Mouse (Mus musculus) heart, embryonic 13.5 days (tissue): ENCODE results near the gene Ubr4. TPM values are rescaled to one million over a fixed set of nuclear protein-coding genes. Genes with fewer than 3 reads are reported as not detected.

Experiments used
- ATAC-seq: fragments of 200-750 bp; cut with Nextera tagmentation; 2 replicates; pipeline ENCODE4 v1.8.0; 2017; ENCODE audit warnings: moderate TSS enrichment; ENCODE audit not compliant: insufficient number of reproducible peaks, low FRiP score, low TSS enrichment; ENCODE audit errors: extremely low read depth
- H3K27ac ChIP-seq: fragments of 300-500 bp; sonication (generic); replicated peaks from 2 replicates; pipeline ENCODE4 v1.5.1; 2015; ENCODE audit warnings: moderate library complexity, mild to moderate bottlenecking, inconsistent platforms
- H3K27me3 ChIP-seq: fragments of 300-500 bp; sonication (generic); replicated peaks from 2 replicates; pipeline ENCODE4 v1.6.1; 2015; ENCODE audit warnings: mild to moderate bottlenecking, inconsistent platforms
- H3K36me3 ChIP-seq: fragments of 300-500 bp; sonication (generic); 2 replicates; pipeline ENCODE4 v1.6.1; 2015; ENCODE audit warnings: mild to moderate bottlenecking, inconsistent platforms
- H3K4me1 ChIP-seq: fragments of 300-500 bp; sonication (generic); 2 replicates; pipeline ENCODE4 v1.6.1; 2015; ENCODE audit warnings: inconsistent platforms
- H3K4me2 ChIP-seq: fragments of 300-500 bp; sonication (generic); 2 replicates; pipeline ENCODE4 v1.6.1; 2015; ENCODE audit warnings: inconsistent platforms, mild to moderate bottlenecking, moderate library complexity
- H3K4me3 ChIP-seq: fragments of 300-500 bp; sonication (generic); 2 replicates; pipeline ENCODE4 v1.5.1; 2015; ENCODE audit warnings: moderate library complexity, mild to moderate bottlenecking, inconsistent platforms
- H3K9ac ChIP-seq: fragments of 300-500 bp; sonication (generic); 2 replicates; pipeline ENCODE4 v1.6.1; 2015; ENCODE audit warnings: inconsistent platforms, mild to moderate bottlenecking, moderate library complexity
- H3K9me3 ChIP-seq: fragments of 300-500 bp; sonication (generic); 2 replicates; pipeline ENCODE4 v1.6.1; 2016; ENCODE audit warnings: inconsistent platforms
- WGBS: fragments of 180-500 bp; shearing (Covaris S2); methylation state at CpG from one replicate; pipeline ENCODE4 v1.1.7; 2015; ENCODE audit warnings: mixed read lengths; 5-methylcytosine and 5-hydroxymethylcytosine counted together
- polyA plus RNA-seq: library from polyadenylated mRNA; unstranded; fragments of >200 nt; fragmentation: Nextera tagmentation; extraction: Ambion mirVana; gene quantifications from 2 replicates; pipeline ENCODE4 v1.2.1, GENCODE M21; 2015

The Ubr4 gene
- polyA plus RNA-seq, 1 experiment from 2014 or later, result 53.4 TPM

DNA sequence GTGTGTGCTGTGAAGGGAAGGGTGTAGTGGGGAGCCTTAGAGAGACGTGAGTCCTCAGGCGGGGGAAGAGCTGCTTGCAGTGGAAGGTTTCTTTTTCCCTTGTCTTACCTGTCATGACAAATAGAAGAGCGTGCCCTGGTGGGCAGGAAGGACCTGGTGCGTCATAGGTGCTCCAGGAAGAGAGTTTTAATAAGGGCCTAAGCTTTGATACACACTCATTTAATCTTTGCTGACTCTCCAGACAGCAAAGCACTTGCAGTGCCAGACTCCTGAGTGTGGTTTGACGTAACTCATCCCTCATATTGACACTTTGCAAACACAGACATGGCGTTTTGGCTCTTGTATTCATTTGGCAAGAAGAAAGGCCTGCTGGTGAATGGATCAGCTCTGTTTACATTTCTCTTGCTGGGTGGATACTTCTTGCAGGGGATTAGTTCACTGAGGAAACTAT lies 34.5 kb downstream of the Ubr4 start:
- H3K27ac ChIP-seq, result peak overlapping the region; percentile 24
- H3K36me3 ChIP-seq, result peaks cover 25% of the 10 kb centered on the region
- WGBS, result 45% methylated on average over 6 of the region's 6 CpGs
- H3K4me3 ChIP-seq, result no peak overlapping the region
- 0 out of 2 replicates have a peak overlapping the region, but pooled peaks have one; percentile 6 for H3K4me2 ChIP-seq
- H3K9me3 ChIP-seq, result no peaks in the 10 kb centered on the region
- peaks cover 80% of the 10 kb centered on the region for H3K4me1 ChIP-seq
- peak overlapping the region; percentile 3 for H3K9ac ChIP-seq
- ATAC-seq, result no peak
- H3K27me3 ChIP-seq, result no peaks in the 10 kb centered on the region

GRCm38 (mm10) chr4:139389557-139389956 lies 37.1 kb downstream of the Ubr4 start:
- WGBS, result 81% methylated on average over 4 of the region's 4 CpGs
- Histone ChIP-seq H3K4me1 (peaks cover 59% of the 10 kb centered on the region), H3K4me2 (no peak overlapping the region), H3K9ac (no peak overlapping the region), H3K4me3 (no peak overlapping the region), H3K27me3 (no peaks in the 10 kb centered on the region), H3K9me3 (no peaks in the 10 kb centered on the region), H3K27ac (no peak overlapping the region), H3K36me3 (peaks cover 49% of the 10 kb centered on the region)
- ATAC-seq, result no peak

GRCm38 (mm10) chr4:139395431-139395830 lies 43.0 kb downstream of the Ubr4 start:
- Histone ChIP-seq H3K4me3 (no peak overlapping the region), H3K9me3 (no peaks in the 10 kb centered on the region), H3K4me1 (peaks cover 15% of the 10 kb centered on the region), H3K4me2 (no peak overlapping the region), H3K9ac (0 out of 2 replicates have a peak overlapping the region, but pooled peaks have one; percentile 24), H3K27ac (no peak overlapping the region), H3K36me3 (peaks cover 94% of the 10 kb centered on the region), H3K27me3 (no peaks in the 10 kb centered on the region)
- 22% methylated on average over 2 of the region's 2 CpGs for WGBS
- ATAC-seq, result 0 out of 2 replicates have a peak, but pooled peaks have one; percentile 42

- peaks cover 97% of the 10 kb centered on the region for H3K36me3 ChIP-seq
- 89% methylated on average over 5 of the region's 5 CpGs for WGBS
- ATAC-seq, result no peak
- H3K9ac ChIP-seq, result no peak overlapping the region
- no peak overlapping the region for H3K4me3 ChIP-seq
- no peak overlapping the region for H3K27ac ChIP-seq
- H3K9me3 ChIP-seq, result no peaks in the 10 kb centered on the region
- H3K4me2 ChIP-seq, result no peak overlapping the region
- H3K27me3 ChIP-seq, result no peaks in the 10 kb centered on the region
- H3K4me1 ChIP-seq, result peaks cover 1% of the 10 kb centered on the region
Measured at GRCm38 (mm10) chr4:139400487-139400886, 48.1 kb downstream of the Ubr4 start.

- WGBS, result 78% methylated on average over 14 of the region's 14 CpGs
Measured at GRCm38 (mm10) chr4:139403214-139403613, 50.8 kb downstream of the Ubr4 start.

DNA sequence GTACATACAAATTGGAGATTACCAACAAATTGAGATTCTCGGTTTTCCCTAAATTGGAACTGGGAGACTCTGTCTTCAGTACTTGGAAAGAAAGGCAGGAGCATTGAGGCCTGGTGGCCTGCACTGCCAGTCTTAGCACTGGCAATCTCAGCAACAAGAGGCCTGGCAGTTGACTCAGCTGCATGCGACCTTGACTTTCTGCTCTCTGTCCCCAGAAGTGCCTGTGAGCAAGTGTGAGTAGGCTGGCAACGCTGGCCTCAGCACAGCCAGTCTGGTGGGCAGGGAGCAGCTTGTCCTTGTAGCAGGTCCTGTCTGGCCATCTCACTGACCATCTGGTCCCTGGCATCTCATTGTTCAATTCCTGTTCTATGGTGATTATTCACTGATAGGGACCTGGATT lies 58.9 kb downstream of the Ubr4 start:
- Histone ChIP-seq H3K36me3 (peaks cover 100% of the 10 kb centered on the region), H3K9ac (no peak overlapping the region), H3K4me2 (no peak overlapping the region), H3K27me3 (no peaks in the 10 kb centered on the region), H3K9me3 (no peaks in the 10 kb centered on the region), H3K4me3 (no peak overlapping the region), H3K4me1 (no peaks in the 10 kb centered on the region), H3K27ac (no peak overlapping the region)
- no peak for ATAC-seq
- WGBS, result 77% methylated on average over 3 of the region's 3 CpGs

More at GRCm38 (mm10) chr4:139403214-139403613, 50.8 kb downstream of the Ubr4 start:
- no peak overlapping the region for H3K4me3 ChIP-seq
- H3K9me3 ChIP-seq, result no peaks in the 10 kb centered on the region
- H3K36me3 ChIP-seq, result peaks cover 100% of the 10 kb centered on the region
- H3K4me1 ChIP-seq, result no peaks in the 10 kb centered on the region
- ATAC-seq, result no peak
- no peak overlapping the region for H3K27ac ChIP-seq
- H3K4me2 ChIP-seq, result no peak overlapping the region
- no peak overlapping the region for H3K9ac ChIP-seq
- no peaks in the 10 kb centered on the region for H3K27me3 ChIP-seq

GRCm38 (mm10) chr4:139417868-139418267 lies 65.5 kb downstream of the Ubr4 start:
- H3K27ac ChIP-seq, result no peak overlapping the region
- H3K27me3 ChIP-seq, result no peaks in the 10 kb centered on the region
- ATAC-seq, result no peak
- no peak overlapping the region for H3K4me3 ChIP-seq
- H3K4me1 ChIP-seq, result no peaks in the 10 kb centered on the region
- peaks cover 100% of the 10 kb centered on the region for H3K36me3 ChIP-seq
- WGBS, result 54% methylated on average over 1 of the region's 1 CpGs
- no peak overlapping the region for H3K9ac ChIP-seq
- no peaks in the 10 kb centered on the region for H3K9me3 ChIP-seq
- H3K4me2 ChIP-seq, result no peak overlapping the region

DNA sequence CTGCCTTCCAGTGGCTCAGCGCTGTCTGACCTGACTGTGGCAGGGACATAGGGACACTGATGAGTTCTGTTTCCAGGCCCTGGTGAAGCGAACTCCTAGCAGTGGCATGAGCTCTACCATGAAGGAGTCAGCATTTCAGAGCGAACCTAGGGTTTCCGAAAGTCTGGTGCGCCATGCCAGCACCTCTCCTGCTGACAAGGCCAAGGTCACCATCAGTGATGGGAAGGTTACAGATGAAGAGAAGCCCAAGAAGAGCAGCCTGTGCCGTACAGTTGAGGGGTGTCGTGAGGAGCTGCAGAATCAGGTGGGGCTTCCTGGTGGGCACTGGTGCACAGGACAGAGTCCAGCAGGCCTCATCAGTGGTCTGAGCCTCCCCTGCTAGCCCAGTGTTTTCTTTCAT lies 69.2 kb downstream of the Ubr4 start:
- Histone ChIP-seq H3K9me3 (no peaks in the 10 kb centered on the region), H3K27me3 (no peaks in the 10 kb centered on the region), H3K27ac (no peak overlapping the region), H3K4me1 (no peaks in the 10 kb centered on the region), H3K9ac (no peak overlapping the region), H3K36me3 (peaks cover 100% of the 10 kb centered on the region), H3K4me3 (no peak overlapping the region), H3K4me2 (no peak overlapping the region)
- WGBS, result 90% methylated on average over 7 of the region's 7 CpGs
- ATAC-seq, result no peak

DNA sequence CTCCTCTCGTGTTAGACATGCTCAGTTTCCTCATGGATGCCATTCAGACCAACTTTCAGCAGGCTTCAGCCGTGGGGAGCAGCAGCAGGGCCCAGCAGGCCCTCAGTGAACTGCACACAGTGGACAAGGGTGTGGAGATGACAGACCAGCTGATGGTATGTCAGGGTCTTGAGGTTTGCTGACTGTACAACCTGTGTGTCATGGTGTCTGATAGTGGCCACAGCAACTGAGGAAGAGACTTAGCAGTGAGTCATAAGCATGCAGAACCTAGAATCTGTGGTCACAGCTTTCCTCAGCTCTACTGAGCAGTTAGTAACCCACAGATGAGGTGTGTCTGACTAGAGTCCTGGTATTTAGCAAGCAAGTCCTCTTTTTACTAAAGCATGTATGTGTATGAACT lies 70.0 kb downstream of the Ubr4 start:
- Histone ChIP-seq H3K9me3 (no peaks in the 10 kb centered on the region), H3K36me3 (peaks cover 100% of the 10 kb centered on the region), H3K4me1 (no peaks in the 10 kb centered on the region), H3K4me3 (no peak overlapping the region), H3K27me3 (no peaks in the 10 kb centered on the region), H3K27ac (no peak overlapping the region), H3K9ac (no peak overlapping the region), H3K4me2 (no peak overlapping the region)
- ATAC-seq, result no peak
- WGBS, result 85% methylated on average over 2 of the region's 2 CpGs

- Histone ChIP-seq H3K4me3 (no peak overlapping the region), H3K27ac (no peak overlapping the region), H3K4me2 (no peak overlapping the region), H3K36me3 (peaks cover 100% of the 10 kb centered on the region), H3K9me3 (no peaks in the 10 kb centered on the region), H3K4me1 (no peaks in the 10 kb centered on the region), H3K27me3 (no peaks in the 10 kb centered on the region), H3K9ac (no peak overlapping the region)
- WGBS, result 77% methylated on average over 2 of the region's 2 CpGs
- no peak for ATAC-seq
Measured at GRCm38 (mm10) chr4:139423270-139423669, 70.9 kb downstream of the Ubr4 start.

DNA sequence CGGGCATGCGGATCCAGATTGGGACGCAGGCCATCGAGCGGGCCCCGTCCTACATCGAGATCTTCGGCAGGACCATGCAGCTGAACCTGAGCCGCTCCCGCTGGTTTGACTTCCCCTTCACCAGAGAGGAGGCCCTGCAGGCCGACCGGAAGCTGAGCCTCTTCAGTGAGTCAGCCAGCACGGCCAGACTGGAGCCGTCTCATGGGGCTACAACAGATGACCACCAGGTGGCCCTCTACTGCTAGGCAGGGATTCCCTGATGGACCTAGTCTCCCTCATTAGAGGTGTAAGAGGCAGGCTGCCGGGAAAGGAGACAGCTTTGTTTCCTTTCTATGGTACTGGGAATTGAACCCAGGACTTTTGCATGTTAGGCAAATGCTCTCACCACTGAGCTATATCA lies 77.8 kb downstream of the Ubr4 start:
- peaks cover 100% of the 10 kb centered on the region for H3K36me3 ChIP-seq
- H3K9me3 ChIP-seq, result no peaks in the 10 kb centered on the region
- peaks cover 44% of the 10 kb centered on the region for H3K4me1 ChIP-seq
- H3K4me3 ChIP-seq, result no peak overlapping the region
- H3K27me3 ChIP-seq, result no peaks in the 10 kb centered on the region
- no peak overlapping the region for H3K9ac ChIP-seq
- H3K27ac ChIP-seq, result peak overlapping the region; percentile 93
- ATAC-seq, result no peak
- H3K4me2 ChIP-seq, result no peak overlapping the region
- WGBS, result 44% methylated on average over 15 of the region's 15 CpGs

DNA sequence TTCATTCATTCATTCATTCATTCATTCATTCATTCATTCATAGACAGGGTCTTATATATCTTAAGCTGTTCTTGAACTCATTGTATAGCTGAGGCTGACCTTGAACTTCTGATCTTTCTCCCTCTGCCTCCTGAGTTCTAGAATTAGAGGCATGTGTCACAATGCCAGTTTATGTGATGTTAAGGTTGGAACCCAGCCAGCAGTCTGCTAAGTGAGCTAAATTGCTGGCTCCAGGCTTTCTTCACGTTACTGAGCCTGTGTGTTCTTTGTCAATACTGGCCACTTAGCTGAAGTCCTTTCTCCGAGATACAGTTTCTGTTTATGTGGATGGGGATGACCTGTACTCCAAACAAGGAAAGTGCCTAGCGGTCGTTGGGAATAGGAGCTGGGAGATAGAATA lies 78.5 kb downstream of the Ubr4 start:
- WGBS, result 35% methylated on average over 4 of the region's 4 CpGs
- peak overlapping the region; percentile 93 for H3K27ac ChIP-seq
- H3K4me2 ChIP-seq, result no peak overlapping the region

More for the DNA sequence above, 78.5 kb downstream of the Ubr4 start:
- H3K4me3 ChIP-seq, result no peak overlapping the region
- H3K9me3 ChIP-seq, result no peaks in the 10 kb centered on the region
- H3K36me3 ChIP-seq, result peaks cover 100% of the 10 kb centered on the region
- H3K4me1 ChIP-seq, result peaks cover 44% of the 10 kb centered on the region
- no peak overlapping the region for H3K9ac ChIP-seq
- no peaks in the 10 kb centered on the region for H3K27me3 ChIP-seq
- no peak for ATAC-seq
